Mouse (Mus musculus): Measurements from ENCODE around the gene Slc1a7. TPM values are rescaled to one million over a fixed set of nuclear protein-coding genes. Genes with fewer than 3 reads are reported as not detected.

The Slc1a7 gene
- polyA plus RNA-seq, 1 experiment from 2014 or later, result not detected

DNA sequence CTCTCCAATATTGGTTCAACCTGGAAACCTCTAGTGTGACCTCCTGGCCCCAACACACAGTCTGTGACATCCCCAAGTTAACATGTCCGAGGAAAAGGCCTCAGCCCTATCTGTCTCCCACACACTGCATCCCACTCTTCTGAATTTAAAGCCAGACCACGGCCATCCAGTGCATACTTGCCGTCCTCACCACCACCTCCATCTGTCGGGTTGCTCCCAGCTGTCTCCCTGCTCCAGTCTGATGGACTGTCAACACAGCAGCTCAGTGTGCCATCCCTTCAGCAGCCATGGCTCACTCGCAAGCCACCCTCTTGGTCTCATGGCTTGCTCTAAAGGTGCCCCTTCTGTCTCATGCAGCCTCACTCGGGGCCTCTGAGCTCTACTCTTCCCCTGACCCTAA lies 27.6 kb downstream of the Slc1a7 start:
- ATAC-seq (ENCODE audit: low FRiP score), result no peak
- WGBS, result 87% methylated on average over 6 of the region's 6 CpGs

GRCm38 (mm10) chr4:107996418-107996986 lies 28.4 kb downstream of the Slc1a7 start:
- Histone ChIP-seq H3K36me3 (replicated peaks) (no peaks in the 10 kb centered on the region), H3K4me1 (peaks cover 14% of the 10 kb centered on the region), H3K4me3 (replicated peaks) (no peak overlapping the region), H3K4me2 (no peak overlapping the region), H3K9me3 (no peaks in the 10 kb centered on the region), H3K9ac (no peak overlapping the region), H3K27ac (no peak overlapping the region), H3K27me3 (peaks cover 13% of the 10 kb centered on the region)
- WGBS, result 92% methylated on average over 9 of the region's 9 CpGs
- no peak for ATAC-seq (ENCODE audit: low FRiP score)

More for the DNA sequence above, 27.6 kb downstream of the Slc1a7 start:
- H3K9me3 ChIP-seq, result no peaks in the 10 kb centered on the region
- H3K4me2 ChIP-seq, result no peak overlapping the region
- no peaks in the 10 kb centered on the region for H3K36me3 ChIP-seq (replicated peaks)
- no peak overlapping the region for H3K4me3 ChIP-seq (replicated peaks)
- peaks cover 17% of the 10 kb centered on the region for H3K27me3 ChIP-seq
- no peak overlapping the region for H3K27ac ChIP-seq
- H3K9ac ChIP-seq, result no peak overlapping the region
- H3K4me1 ChIP-seq, result peaks cover 16% of the 10 kb centered on the region

GRCm38 (mm10) chr4:107998641-107999332 lies 30.7 kb downstream of the Slc1a7 start:
- WGBS, result 33% methylated on average over 11 of the region's 11 CpGs
- Histone ChIP-seq H3K4me2 (no peak overlapping the region), H3K27me3 (no peaks in the 10 kb centered on the region), H3K27ac (no peak overlapping the region), H3K36me3 (replicated peaks) (no peaks in the 10 kb centered on the region), H3K4me3 (replicated peaks) (no peak overlapping the region), H3K9me3 (no peaks in the 10 kb centered on the region), H3K9ac (no peak overlapping the region), H3K4me1 (peaks cover 6% of the 10 kb centered on the region; the same call in 1 of the 2 replicates)
- ATAC-seq (ENCODE audit: low FRiP score), result no peak

GRCm38 (mm10) chr4:107999380-107999779 lies 31.2 kb downstream of the Slc1a7 start:
- no peak for ATAC-seq (ENCODE audit: low FRiP score)
- no peak overlapping the region for H3K27ac ChIP-seq
- no peak overlapping the region for H3K4me2 ChIP-seq
- WGBS, result 80% methylated on average over 1 of the region's 1 CpGs
- no peaks in the 10 kb centered on the region for H3K36me3 ChIP-seq (replicated peaks)
- no peak overlapping the region for H3K9ac ChIP-seq
- no peak overlapping the region for H3K4me3 ChIP-seq (replicated peaks)
- no peaks in the 10 kb centered on the region for H3K27me3 ChIP-seq
- no peaks in the 10 kb centered on the region for H3K9me3 ChIP-seq
- H3K4me1 ChIP-seq, result peaks cover 6% of the 10 kb centered on the region; the same call in 1 of the 2 replicates

DNA sequence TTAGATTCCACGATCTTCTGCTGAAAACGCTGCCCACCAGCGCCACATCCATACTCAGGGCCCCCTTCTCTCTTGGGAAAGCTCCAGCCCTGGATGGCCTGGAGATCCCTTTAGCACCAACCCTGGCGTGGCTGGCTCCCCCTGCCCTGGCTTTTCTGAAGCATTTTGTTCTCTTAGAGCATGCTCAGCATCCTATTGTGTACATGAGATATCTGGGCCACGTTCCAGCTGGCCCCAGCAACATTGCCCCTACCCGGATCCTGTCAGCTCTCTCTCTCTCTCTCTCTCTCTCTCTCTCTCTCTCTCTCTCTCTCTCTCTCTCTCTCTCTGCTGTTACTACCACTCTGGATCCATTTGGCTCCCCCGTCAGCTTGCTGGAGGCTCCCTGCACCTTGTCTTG lies 37.2 kb downstream of the Slc1a7 start:
- Histone ChIP-seq H3K4me3 (replicated peaks) (no peak overlapping the region), H3K27me3 (no peaks in the 10 kb centered on the region), H3K27ac (no peak overlapping the region), H3K9ac (no peak overlapping the region), H3K36me3 (replicated peaks) (no peaks in the 10 kb centered on the region), H3K4me2 (no peak overlapping the region), H3K9me3 (no peaks in the 10 kb centered on the region), H3K4me1 (no peaks in the 10 kb centered on the region)
- ATAC-seq (ENCODE audit: low FRiP score), result no peak
- WGBS, result 66% methylated on average over 7 of the region's 7 CpGs

GRCm38 (mm10) chr4:108007532-108008103 lies 39.5 kb downstream of the Slc1a7 start:
- no peak for ATAC-seq (ENCODE audit: low FRiP score)
- WGBS, result 80% methylated on average over 7 of the region's 7 CpGs

DNA sequence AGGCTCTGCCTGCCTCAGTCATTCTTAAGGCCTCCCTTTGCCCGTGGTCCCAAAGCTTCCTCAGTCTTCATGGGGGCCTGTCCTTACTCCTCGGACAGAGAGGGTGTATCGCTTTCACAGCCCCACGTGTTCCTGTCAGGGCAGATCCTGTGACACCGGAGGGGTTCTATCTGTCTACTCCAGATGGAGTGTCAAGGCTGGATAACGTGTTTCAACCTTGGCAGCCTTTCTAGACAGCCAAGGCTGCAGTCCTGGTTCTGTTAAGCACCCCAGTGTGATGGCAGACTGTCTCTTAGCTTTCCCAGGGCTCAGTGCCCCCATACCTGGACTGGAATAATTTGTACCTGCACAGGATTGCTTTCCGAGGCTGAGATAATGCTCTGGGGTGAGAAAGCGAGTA lies 40.4 kb downstream of the Slc1a7 start:
- no peak overlapping the region for H3K4me3 ChIP-seq (replicated peaks)
- no peaks in the 10 kb centered on the region for H3K9me3 ChIP-seq
- H3K4me2 ChIP-seq, result no peak overlapping the region
- no peaks in the 10 kb centered on the region for H3K27me3 ChIP-seq
- H3K4me1 ChIP-seq, result no peaks in the 10 kb centered on the region
- WGBS, result 84% methylated on average over 8 of the region's 8 CpGs
- no peaks in the 10 kb centered on the region for H3K36me3 ChIP-seq (replicated peaks)
- no peak overlapping the region for H3K9ac ChIP-seq
- no peak overlapping the region for H3K27ac ChIP-seq
- no peak for ATAC-seq (ENCODE audit: low FRiP score)

More at GRCm38 (mm10) chr4:108007532-108008103, 39.5 kb downstream of the Slc1a7 start:
- no peak overlapping the region for H3K4me2 ChIP-seq
- H3K36me3 ChIP-seq (replicated peaks), result no peaks in the 10 kb centered on the region
- no peaks in the 10 kb centered on the region for H3K4me1 ChIP-seq
- H3K27ac ChIP-seq, result no peak overlapping the region
- H3K4me3 ChIP-seq (replicated peaks), result no peak overlapping the region
- H3K27me3 ChIP-seq, result no peaks in the 10 kb centered on the region
- no peaks in the 10 kb centered on the region for H3K9me3 ChIP-seq
- no peak overlapping the region for H3K9ac ChIP-seq

- Histone ChIP-seq H3K27ac (no peak overlapping the region), H3K4me1 (peaks cover 10% of the 10 kb centered on the region), H3K4me3 (replicated peaks) (no peak overlapping the region), H3K36me3 (replicated peaks) (no peaks in the 10 kb centered on the region), H3K9ac (no peak overlapping the region), H3K9me3 (no peaks in the 10 kb centered on the region), H3K27me3 (no peaks in the 10 kb centered on the region), H3K4me2 (no peak overlapping the region)
- ATAC-seq (ENCODE audit: low FRiP score), result no peak
- WGBS, result 70% methylated on average over 2 of the region's 2 CpGs
Measured at GRCm38 (mm10) chr4:108014466-108014865, 46.3 kb downstream of the Slc1a7 start.

GRCm38 (mm10) chr4:108015067-108015765 lies 47.1 kb downstream of the Slc1a7 start:
- 62% methylated on average over 14 of the region's 14 CpGs for WGBS
- ATAC-seq (ENCODE audit: low FRiP score), result no peak
- H3K27ac ChIP-seq, result no peak overlapping the region

DNA sequence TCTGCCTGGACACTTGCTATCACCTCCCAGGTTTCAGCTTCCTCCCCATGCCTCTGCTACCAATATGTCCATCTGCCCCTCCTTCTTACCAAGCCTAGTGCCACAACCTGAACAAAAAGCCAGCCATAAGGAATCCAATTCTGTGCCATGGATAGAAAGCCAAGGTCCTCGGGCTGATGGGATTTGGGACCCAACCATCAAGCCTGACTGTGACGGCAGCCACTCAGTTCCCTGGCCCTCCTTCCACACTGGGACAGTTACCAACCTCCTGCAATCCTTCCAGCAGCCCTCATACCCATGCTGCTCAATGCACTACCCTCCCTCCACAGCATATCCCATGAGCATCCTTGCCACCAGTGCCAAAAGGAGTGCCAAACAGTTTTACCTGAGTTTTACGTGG lies 48.2 kb downstream of the Slc1a7 start:
- Histone ChIP-seq H3K4me3 (replicated peaks) (no peak overlapping the region), H3K36me3 (replicated peaks) (no peaks in the 10 kb centered on the region), H3K9me3 (no peaks in the 10 kb centered on the region), H3K9ac (no peak overlapping the region), H3K27ac (no peak overlapping the region), H3K4me2 (no peak overlapping the region), H3K4me1 (peaks cover 10% of the 10 kb centered on the region), H3K27me3 (no peaks in the 10 kb centered on the region)
- WGBS, result 94% methylated on average over 3 of the region's 3 CpGs
- ATAC-seq (ENCODE audit: low FRiP score), result no peak

More at GRCm38 (mm10) chr4:108015067-108015765, 47.1 kb downstream of the Slc1a7 start:
- peaks cover 10% of the 10 kb centered on the region for H3K4me1 ChIP-seq
- no peak overlapping the region for H3K4me2 ChIP-seq
- H3K36me3 ChIP-seq (replicated peaks), result no peaks in the 10 kb centered on the region
- H3K27me3 ChIP-seq, result no peaks in the 10 kb centered on the region
- no peak overlapping the region for H3K9ac ChIP-seq
- H3K4me3 ChIP-seq (replicated peaks), result no peak overlapping the region
- no peaks in the 10 kb centered on the region for H3K9me3 ChIP-seq

GRCm38 (mm10) chr4:108017839-108018238 lies 49.7 kb downstream of the Slc1a7 start:
- no peak for ATAC-seq (ENCODE audit: low FRiP score)
- no peaks in the 10 kb centered on the region for H3K9me3 ChIP-seq
- WGBS, result 89% methylated on average over 7 of the region's 7 CpGs
- H3K27me3 ChIP-seq, result no peaks in the 10 kb centered on the region
- H3K4me3 ChIP-seq (replicated peaks), result no peak overlapping the region
- H3K27ac ChIP-seq, result no peak overlapping the region
- H3K9ac ChIP-seq, result no peak overlapping the region
- no peak overlapping the region for H3K4me2 ChIP-seq
- no peaks in the 10 kb centered on the region for H3K36me3 ChIP-seq (replicated peaks)
- peaks cover 10% of the 10 kb centered on the region for H3K4me1 ChIP-seq

GRCm38 (mm10) chr4:108018241-108018923 lies 50.2 kb downstream of the Slc1a7 start:
- peaks cover 10% of the 10 kb centered on the region for H3K4me1 ChIP-seq
- no peak overlapping the region for H3K9ac ChIP-seq
- no peak overlapping the region for H3K4me3 ChIP-seq (replicated peaks)
- ATAC-seq (ENCODE audit: low FRiP score), result no peak
- WGBS, result 54% methylated on average over 10 of the region's 10 CpGs
- no peaks in the 10 kb centered on the region for H3K9me3 ChIP-seq
- H3K36me3 ChIP-seq (replicated peaks), result no peaks in the 10 kb centered on the region
- no peak overlapping the region for H3K4me2 ChIP-seq
- H3K27ac ChIP-seq, result no peak overlapping the region
- H3K27me3 ChIP-seq, result no peaks in the 10 kb centered on the region

All from forebrain, embryonic 12.5 days (tissue).